Mouse (Mus musculus) frontal cortex, postnatal 25 days (tissue): ENCODE measurements at regions not wholly inside any gene's neighbourhood (a gene's known extent, or its start where the extent isn't known, plus 50 kb on each side); places are given as distances from the start of the nearest gene placed in this dataset.
A peak's percentile ranks its signal among the peaks of the same experiment; 100 is the strongest.

Experiments
- DNase-seq, 2 experiments: peaks; one replicate each; pipeline ENCODE4 v3.0.0; 2022; ENCODE audit warnings: low spot score in 2 of 2

- DNase-seq, result no peak
Measured at GRCm38 (mm10) chr12:77976952-77977351, 217.1 kb upstream of the Gm6657 start.

- no peak for DNase-seq
Measured at GRCm38 (mm10) chr12:77986738-77987137, 207.3 kb upstream of the Gm6657 start.

GRCm38 (mm10) chr12:77989766-77990165, 204.3 kb upstream of the Gm6657 start:
- no peak for DNase-seq

- DNase-seq, result no peak
Measured at GRCm38 (mm10) chr12:77991627-77992026, 202.4 kb upstream of the Gm6657 start.

GRCm38 (mm10) chr12:77994176-77994575, 199.9 kb upstream of the Gm6657 start:
- DNase-seq, result no peak

- DNase-seq, result no peak
Measured at GRCm38 (mm10) chr12:77997916-77998315, 196.1 kb upstream of the Gm6657 start.

- no peak for DNase-seq
Measured at GRCm38 (mm10) chr12:78000401-78000800, 193.6 kb upstream of the Gm6657 start.

- DNase-seq, result peak; percentile 25 to 60
Measured at GRCm38 (mm10) chr12:78001846-78002245, 192.2 kb upstream of the Gm6657 start.

GRCm38 (mm10) chr12:78033766-78034165, 160.3 kb upstream of the Gm6657 start:
- DNase-seq, result no peak

GRCm38 (mm10) chr12:78046582-78046981, 147.5 kb upstream of the Gm6657 start:
- DNase-seq, result no peak

- peak; percentile 46 to 57 for DNase-seq
Measured at GRCm38 (mm10) chr12:78055956-78056355, 138.1 kb upstream of the Gm6657 start.

GRCm38 (mm10) chr12:78057166-78057565, 136.9 kb upstream of the Gm6657 start:
- no peak for DNase-seq

GRCm38 (mm10) chr12:78059965-78060364, 134.1 kb upstream of the Gm6657 start:
- DNase-seq, result no peak

- DNase-seq, result no peak
Measured at GRCm38 (mm10) chr12:78066024-78066423, 128.0 kb upstream of the Gm6657 start.

- no peak for DNase-seq
Measured at GRCm38 (mm10) chr12:78072935-78073334, 121.1 kb upstream of the Gm6657 start.

GRCm38 (mm10) chr12:78074290-78074802, 119.7 kb upstream of the Gm6657 start:
- no peak for DNase-seq

- no peak for DNase-seq
Measured at GRCm38 (mm10) chr12:78077285-78077684, 116.8 kb upstream of the Gm6657 start.

GRCm38 (mm10) chr12:78082163-78082562, 111.9 kb upstream of the Gm6657 start:
- no peak for DNase-seq

- no peak for DNase-seq
Measured at GRCm38 (mm10) chr12:78086016-78086415, 108.0 kb upstream of the Gm6657 start.

- no peak for DNase-seq
Measured at GRCm38 (mm10) chr12:78087921-78088320, 106.1 kb upstream of the Gm6657 start.

- no peak for DNase-seq
Measured at GRCm38 (mm10) chr12:78094471-78094870, 99.6 kb upstream of the Gm6657 start.

- no peak for DNase-seq
Measured at GRCm38 (mm10) chr12:78095352-78095751, 98.7 kb upstream of the Gm6657 start.

GRCm38 (mm10) chr12:78095916-78096315, 98.1 kb upstream of the Gm6657 start:
- no peak for DNase-seq

- DNase-seq, result no peak
Measured at GRCm38 (mm10) chr12:78097119-78097518, 96.9 kb upstream of the Gm6657 start.
